Mouse (Mus musculus) cerebellum, postnatal 25 days (tissue): ENCODE measurements around the gene Fam173b.

Source experiments
- DNase-seq, 2 experiments: peaks; one replicate each; pipeline ENCODE4 v3.0.0; 2021; ENCODE audit warnings: mixed read lengths in 2 of 2

Fam173b gene

DNA sequence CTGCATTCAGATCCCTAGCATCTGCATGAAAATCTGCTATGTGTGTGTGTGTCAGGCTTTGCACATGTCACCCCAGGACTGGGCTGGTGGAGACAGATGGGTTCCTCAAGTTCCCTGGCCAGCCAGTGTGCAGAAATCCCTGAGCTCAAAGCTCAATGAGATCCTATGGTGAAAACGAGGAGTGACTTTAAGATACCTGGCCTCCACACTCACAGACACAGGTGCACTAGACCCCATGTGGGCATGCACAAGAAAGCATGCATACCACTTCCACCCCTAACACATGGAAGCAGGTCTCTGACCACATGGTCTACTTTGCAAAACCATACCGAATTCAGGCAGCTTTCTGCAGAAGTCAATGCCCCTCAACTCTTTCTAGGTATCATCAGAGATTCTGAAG, 13.9 kb upstream of the Fam173b start:
- no peak for DNase-seq

DNA sequence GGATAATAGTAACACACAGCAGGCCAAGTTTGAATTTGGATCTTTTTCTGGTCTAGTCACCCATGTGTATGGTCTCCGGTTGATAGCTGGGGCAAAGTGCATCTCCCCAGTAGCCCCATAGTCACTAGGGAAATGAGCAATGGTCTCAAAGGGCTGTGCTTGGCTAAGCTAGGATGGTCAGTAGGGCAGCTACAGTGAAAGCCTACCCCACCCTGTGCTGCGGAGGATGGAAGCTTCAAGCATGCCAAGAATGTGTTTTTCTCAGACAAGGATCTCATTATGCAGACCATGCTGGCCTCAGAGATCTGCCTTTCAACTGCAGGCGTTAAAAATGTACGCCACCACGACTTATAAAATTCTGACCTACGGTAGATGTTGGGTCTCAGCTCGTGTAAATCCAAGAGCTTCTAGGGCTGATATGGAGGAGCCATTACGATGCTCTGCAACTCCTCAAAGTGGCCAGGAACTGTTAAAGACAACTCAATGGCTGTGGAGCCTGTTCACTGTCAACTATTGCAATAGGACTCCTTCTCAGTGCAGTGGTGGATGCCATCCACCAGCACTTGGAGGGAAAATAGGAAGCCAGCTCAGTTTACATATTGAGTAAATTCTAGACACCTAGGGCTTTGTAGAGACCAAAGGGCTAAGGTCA, 12.5 kb upstream of the Fam173b start:
- no peak for DNase-seq

DNA sequence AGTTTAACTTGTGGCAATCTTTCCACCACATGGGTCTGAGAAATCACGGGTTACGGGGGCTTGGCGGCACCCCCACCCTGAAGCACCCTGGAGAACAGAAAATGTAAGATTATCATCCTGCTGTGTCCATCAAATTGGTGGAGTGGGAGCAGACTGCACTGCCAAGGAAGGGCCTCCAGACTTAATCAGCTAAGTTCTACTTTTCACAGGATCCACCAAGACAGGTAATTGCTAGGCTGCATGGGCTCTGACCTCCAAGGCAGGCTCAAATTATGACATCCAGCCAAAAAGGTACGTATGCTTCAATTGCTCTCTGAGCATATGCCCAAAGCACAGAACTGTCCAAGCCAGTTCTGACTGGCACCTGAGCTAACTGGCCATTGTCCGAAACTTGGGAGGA, 11.5 kb upstream of the Fam173b start:
- no peak for DNase-seq

DNA sequence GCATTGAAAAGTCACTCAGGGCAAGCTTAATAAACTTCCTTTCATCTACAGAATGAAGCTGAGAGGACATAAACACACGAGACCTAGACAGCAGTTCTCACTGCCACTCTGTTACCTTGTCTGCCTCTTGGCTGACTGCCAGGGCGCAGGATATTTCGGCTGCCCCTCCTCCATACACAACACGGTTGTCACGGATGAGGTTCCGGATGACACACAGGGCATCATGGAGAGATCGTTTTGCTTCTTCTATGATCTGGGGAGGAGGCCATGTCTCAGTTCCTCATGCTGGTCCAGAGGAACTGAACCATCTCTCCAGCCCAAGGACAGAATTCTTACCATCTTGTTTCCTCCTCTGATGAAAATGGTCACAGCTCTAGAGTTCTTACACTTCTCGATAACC, 9.1 kb upstream of the Fam173b start:
- peak in 1 of 2 experiments; percentile 36 for DNase-seq

DNA sequence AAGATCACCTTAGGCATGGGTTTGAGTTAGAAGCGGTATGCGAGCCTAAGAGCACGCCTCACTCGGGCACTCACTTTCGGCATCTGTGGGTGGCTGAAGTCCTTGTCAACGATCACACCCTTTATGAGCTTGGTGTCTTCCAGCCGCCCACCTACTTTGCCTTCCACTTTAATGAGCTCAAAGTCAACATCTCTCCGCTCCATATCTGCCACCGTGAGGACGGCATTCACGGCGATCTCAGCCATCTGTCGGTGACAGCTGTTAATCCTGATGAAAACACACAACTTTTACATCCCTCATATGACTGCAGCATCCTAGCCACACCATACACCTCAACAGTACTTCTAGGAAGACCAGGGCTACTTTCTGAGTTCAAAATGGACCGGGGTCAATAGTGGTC, 7.4 kb upstream of the Fam173b start:
- no peak for DNase-seq

DNA sequence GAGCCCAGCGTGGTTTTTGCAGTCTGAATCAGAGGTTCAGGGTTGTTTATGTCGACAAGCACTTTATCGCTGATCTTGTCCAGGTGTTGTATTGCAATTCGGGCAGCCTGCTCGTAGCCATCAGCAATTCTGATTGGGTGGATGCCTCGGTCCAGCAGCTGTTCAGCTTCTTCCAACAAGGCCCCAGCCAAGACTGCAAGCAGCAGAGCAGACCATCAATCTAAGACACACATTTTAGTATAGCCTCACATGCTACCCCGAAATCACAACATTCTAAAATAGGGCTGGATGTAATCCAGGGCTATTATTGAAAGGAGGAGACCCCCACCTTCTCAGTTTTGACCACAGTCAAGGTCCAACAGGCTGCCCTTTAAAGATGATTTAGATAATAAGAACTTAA, 6.0 kb upstream of the Fam173b start:
- no peak for DNase-seq

DNA sequence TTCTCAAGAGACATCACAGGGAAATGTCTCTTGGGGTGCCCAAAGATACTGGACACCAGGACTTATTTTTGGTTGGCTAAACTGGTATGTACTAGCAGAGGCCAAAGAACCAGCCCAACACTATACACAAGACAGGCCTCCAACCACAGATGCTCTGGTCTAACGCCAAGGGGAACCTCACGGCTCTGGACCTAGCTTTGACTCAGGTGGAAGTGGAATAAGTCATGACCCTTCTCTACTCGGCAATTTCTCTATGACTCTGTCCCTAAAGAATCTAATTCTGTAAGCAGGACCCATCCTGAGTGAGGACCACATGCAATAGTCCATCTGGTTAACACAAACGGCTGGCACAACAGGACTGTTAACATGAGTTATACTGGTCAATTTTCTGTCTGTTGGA, 1.8 kb upstream of the Fam173b start:
- no peak for DNase-seq

DNA sequence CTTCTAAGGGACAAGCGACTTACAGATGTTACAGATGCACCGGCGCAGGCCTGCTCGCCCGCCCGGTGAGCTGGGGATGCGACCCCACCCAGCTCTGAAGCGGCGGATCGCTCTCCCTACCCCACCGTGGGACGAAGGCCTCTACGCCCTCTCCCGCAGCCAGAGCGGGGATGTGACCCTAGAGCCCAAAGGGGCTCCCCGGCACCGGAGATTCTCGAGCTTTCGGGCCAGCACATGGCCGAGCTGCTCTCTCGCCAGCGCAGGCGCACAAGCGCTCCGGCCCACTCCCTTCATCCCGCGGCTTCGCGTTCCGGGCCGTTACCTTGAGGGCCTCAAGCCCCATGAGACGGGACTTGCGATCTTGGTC, 390 bp upstream of the Fam173b start:
- no peak for DNase-seq

DNA sequence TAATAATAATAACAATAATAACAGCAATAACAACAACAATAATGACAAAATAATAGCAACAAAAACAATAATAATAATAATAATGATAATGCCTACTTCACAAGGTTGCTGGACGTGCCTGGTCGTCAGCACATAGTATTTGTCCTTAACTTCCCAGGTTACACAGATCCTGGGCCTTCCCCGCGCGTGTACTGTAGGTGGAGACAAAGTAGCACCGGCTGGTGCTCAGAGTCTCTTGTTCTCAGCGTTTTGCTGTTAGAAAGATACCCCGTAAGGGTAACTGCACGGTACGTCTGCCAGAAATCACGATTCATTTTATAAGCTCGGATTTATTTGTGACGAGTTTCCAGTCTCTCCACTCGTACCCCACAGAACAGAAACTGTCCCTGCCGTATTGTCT, 774 bp downstream of the Fam173b start:
- peak; percentile 69 to 79 for DNase-seq

DNA sequence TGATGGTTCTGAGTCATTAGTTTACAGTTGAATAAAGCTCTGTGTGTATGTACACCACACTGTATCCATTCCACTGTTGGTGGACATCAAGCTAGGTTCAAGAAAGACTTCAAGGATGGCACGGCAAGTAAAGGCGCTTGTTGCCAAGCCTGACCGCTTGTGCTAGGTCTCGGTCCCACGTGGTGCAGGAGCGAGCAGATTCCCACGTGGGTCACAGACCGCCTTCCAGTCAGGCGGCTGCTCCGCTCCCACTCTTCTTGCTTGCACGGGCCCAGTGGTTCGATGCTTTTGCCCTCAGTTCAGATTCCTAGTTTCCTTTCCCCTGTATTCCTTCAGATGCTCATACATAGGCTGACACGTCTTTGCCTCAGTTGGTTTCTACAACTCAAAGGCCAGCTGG, 1.5 kb downstream of the Fam173b start:
- peak; percentile 28 to 48 for DNase-seq

DNA sequence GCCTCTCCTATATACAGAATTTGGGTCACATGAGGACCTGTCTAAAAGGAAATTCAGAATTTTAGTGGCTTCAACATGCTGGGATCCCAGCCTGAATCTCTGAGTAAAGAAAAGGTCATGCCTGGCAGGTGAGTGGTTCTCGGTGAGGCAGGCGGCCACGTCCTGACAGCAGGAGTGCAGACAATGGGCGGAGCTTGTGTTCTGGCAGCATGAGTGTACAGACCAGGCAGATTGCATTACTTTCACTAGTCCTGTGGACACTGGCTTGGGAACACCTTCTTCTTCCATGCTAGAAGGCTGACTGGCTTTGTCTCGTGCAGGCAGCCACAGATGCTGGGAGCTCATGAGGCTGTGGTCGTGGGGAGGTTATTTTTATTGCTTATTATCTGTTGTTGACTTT, 5.2 kb downstream of the Fam173b start:
- DNase-seq, result peak; percentile 49 to 64

DNA sequence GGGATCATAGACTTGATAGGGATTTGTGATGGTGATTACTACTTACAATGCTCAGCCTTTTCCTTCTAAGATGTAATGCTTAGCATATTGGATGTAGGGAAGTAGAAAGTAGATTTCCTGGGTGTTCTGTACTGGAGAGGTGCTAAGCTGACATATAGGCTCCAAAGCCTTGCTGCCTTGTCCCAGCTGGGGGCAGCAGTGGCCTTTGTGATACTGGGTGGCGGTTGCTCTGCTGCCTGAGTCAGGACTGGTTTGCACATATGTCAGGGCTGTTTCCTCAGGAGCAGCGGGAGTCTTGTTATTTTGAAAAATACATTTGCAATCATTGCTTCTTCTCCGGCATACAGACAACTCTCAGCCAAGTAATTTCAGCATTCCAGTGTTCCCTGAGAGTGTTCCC, 9.4 kb downstream of the Fam173b start:
- DNase-seq, result peak; percentile 52 to 73

DNA sequence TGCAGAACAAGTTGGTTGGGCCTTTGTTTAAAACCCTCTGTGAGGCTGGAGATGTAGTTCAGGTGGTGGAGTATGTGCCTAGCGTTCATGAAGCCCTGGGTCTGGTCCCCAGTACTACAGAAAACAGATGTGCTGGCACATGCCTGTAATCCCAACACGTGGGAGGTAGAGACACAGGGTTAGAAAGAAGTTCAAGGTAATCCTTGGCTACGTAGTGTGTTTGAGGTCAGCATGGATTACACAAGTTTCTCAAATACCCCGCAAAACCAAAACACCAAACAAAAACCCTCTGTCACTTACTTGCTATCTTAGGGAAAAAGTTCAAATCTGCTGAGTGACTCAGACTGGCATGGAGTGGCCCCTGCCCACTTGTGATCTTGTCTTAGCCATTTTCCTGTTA, 10.3 kb downstream of the Fam173b start:
- DNase-seq, result no peak

DNA sequence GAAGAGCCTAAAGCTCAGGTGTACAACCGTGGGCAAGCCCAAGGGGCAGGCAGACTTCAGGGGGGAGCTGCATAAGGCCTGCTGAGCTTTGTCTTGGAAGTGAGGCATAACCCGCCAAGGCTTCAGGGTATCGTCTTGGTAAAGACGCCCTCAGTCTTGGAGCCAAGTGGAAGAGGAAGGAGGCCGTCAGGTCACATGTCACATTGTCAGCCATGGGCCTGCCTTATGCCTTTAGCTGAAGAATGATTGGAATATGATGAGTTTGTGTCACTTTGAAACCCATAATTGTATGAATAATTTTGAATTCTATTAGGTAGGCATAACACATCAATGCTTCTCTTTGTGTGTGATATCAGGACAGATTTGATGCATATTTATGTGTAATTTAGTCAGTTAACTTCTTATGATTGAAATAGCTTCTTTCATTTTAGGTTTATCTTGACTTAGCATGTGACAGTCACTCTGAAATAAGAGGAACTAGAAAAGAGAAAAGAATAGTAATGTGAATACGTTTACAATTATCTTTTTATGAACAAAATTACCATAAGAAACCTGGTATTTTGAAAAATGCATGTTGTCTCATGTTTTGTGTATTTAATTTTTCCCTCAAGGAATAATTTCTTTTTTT, 12.3 kb downstream of the Fam173b start:
- DNase-seq, result no peak

DNA sequence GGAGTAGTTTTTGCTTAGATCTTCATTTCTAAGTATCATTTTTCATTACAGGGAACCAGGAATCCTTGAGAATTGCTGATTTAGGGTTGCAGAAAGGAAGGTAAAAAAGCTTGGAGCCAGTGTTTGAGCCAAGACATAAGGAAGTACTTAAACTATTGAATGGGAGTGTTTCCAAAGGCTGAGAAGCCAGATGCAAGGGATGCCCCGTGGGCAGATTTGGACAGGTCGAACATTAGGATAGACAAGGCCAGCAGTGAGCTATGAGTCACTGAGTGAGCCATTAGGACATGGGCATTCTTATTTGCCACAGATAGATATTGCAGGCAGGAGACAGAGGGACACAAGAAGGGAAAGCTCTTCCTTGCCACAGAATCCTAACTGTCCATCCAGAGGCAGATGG, 13.0 kb downstream of the Fam173b start:
- DNase-seq, result no peak

DNA sequence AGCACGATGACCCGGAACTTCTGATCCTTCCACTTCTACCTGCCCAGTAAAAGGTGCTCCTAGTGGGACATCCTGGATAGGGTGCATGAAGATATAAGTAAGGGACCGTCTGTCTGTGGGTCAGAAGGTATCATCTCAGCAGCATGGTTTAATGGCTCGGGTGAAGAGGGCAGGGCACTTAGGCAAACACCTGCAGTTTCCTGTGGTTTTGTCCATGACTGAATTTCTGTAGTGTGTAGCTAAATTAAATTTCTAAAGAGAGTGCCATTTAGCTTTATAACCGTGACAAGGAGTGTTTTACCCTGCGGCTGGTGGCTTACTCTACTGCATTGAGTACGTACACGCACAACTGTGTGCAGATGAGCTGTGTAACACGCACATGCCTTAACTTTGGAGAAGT, 15.6 kb downstream of the Fam173b start:
- DNase-seq, result no peak

DNA sequence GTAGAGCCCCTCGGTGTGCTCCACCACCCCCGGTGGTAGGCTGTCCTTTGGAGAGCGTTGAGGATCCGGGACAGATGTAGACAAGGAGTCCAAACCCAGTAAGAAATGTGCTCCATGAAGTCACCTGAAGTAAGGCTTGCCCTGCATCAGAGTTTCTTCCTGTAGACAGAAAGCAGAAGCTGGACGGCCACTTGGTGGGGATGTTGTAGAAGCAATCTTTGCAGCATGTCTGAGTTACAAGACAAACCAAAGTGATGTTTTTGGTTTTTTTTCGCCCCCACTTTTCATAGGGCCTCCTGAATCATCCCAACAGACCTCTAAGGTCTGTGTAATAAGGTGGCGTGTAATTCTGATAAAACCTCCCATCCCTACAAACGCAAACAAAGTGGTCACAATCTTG, 17.9 kb downstream of the Fam173b start:
- no peak for DNase-seq

DNA sequence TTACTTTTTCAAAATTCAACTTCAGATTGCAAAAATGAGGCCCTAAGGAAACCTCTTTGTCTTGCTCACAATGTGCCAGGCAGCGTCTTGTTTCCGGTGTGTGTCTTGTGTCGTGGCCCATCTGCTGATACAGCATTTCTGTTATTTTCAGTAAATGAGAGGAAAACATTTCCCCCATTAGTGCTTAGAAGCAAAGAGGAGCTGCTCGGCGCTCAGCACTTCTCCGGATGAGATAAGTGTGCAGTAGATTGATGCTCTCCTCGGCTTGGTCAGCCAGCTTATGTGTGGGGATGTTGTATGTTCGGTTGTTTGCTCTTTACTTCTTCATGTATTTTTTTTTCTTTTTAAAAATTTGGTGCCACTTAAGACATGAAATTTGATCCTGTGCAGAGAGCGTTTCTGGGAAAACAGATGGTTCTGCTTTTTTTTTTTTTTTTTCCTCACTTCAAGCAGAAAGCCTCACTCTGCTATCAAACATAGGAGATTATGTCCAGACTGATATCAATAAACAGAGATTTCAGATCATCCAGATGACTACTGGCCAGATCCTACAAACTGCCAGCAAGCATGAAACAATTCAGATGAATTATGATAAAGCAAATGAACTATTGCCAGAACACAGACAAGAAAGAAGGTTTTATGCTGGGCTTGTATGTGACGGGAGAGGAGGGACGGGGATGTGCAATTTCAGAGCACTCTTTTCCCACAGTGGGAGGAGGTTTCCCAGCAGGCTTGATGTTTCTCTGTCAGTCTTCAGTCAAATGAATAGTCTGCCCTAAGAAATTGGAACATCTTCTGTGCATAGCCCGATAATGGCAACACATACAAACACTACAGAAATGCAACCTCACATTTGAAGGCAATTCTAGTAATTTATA, 25.9 kb downstream of the Fam173b start:
- DNase-seq, result no peak

DNA sequence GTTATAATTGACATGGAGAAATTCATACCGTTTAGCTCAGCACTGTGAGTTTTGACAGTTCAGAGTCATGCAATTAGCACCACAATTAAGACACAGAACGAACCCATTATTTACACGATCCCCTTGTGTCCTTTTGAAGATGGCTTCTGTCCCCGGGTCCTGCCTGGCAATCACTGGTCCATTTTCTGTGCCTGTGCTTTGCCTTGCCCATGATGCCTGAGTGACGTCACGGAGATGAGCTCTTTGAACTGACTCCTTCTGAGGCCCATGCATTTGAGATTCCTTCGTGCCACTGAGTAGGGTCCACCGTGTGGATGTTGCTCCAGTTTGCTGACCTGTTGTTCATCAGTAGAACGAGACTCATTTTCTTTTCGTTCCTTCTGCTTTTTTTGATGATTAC, 26.5 kb downstream of the Fam173b start:
- DNase-seq, result no peak

DNA sequence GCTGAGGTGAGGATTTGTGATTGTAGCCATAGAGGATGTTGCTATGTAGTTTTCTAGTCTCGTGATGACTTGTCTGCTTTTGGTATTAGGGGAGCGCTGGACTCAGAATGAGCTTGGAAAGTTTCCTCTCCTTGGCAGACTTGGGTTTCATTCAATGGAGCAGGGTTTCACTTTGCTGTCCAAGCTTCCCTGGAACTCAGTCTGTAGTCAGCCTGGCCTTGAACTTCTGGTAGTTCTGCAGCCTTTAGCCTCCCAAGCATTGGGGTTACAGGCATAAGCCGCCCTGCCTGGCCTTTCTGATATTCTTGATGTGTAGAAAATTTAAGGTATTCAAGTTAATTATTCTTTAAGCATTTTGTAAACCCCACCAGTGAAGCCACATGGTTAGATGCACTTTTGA, 27.9 kb downstream of the Fam173b start:
- no peak for DNase-seq

DNA sequence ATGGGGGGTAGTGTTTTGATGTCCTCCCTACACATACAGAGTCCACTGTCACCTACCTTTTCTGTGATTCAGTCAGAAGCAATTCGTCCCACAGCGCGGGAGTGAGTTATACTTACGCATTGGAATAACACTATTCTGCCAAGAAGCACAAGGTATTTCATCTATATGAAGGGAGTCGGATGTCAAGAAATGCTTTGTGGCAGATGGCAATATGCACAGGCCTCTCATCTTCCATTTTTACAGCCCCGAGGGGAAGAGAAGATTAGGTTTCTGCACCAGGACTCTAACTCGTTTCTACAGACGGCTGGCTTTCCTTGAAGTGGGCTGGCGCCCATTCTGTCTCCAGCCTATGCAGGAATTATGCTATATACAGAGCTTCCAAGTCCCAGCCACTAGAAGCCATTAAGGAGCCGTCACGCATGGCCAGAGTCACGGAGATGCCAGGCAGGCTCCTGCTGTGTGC, 29.8 kb downstream of the Fam173b start:
- DNase-seq, result no peak

DNA sequence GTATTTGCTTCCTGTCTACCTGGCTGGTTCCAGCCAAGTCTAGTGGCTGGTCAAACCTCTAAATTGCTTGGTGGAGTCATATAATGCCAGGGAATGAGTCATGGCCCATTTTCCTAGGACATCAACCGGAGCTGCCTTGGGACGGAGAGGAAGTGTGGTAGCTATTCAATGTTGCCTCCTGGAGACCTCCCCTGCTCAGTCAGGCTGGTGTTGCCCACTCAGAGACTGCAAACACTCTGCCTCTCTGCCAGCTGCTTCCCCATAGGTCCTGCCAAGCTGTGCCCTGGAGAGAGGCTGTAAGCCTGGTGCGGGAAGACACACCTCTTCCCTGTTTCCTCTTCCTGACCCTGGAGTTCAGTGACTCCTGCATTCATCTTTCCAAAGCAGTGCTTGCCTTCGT, 30.8 kb downstream of the Fam173b start:
- no peak for DNase-seq

DNA sequence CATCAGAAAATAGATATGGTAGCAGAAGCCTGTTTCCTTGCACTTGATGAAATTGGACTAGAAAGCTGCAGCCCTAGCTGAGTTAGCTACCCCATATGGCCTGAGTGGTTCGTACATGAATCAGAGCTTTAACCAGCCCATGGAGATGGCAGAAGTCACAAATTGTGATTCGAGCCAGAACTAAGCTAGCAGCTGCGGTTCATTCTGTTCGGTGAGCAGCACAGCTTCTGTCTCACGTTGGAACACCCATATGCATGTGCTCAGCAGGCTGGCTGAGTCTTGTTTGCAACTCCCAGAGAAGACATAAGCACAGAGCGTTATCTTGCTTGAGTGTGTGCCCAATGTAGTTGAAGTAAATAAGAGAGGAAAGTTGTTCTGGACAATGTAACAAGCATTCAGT, 32.9 kb downstream of the Fam173b start:
- no peak for DNase-seq

DNA sequence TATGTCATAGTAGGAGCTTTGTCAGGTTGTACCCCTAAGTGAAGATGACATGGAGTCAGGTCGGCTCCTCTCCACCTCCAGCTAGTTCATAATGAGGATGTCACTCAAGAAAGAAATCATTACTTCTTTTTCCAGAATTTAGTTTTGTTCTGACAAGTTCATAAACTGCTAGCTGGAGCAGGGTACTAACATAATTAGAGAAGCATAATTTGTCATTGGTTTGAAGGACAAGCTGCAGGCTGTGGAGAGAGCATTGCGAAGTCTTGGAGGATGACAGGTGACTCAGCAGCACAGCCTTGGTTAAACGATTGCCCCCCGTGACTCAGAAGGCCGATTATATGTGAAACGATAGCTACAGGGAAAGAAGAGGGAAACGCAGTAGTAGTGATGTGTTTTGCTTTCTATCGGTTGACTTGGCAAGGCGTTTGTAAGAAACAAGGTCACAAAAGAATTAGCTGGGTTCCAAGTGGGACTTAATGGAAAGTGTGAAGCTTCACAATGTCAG, 34.5 kb downstream of the Fam173b start:
- DNase-seq, result no peak
